In the genomic region with DNA sequence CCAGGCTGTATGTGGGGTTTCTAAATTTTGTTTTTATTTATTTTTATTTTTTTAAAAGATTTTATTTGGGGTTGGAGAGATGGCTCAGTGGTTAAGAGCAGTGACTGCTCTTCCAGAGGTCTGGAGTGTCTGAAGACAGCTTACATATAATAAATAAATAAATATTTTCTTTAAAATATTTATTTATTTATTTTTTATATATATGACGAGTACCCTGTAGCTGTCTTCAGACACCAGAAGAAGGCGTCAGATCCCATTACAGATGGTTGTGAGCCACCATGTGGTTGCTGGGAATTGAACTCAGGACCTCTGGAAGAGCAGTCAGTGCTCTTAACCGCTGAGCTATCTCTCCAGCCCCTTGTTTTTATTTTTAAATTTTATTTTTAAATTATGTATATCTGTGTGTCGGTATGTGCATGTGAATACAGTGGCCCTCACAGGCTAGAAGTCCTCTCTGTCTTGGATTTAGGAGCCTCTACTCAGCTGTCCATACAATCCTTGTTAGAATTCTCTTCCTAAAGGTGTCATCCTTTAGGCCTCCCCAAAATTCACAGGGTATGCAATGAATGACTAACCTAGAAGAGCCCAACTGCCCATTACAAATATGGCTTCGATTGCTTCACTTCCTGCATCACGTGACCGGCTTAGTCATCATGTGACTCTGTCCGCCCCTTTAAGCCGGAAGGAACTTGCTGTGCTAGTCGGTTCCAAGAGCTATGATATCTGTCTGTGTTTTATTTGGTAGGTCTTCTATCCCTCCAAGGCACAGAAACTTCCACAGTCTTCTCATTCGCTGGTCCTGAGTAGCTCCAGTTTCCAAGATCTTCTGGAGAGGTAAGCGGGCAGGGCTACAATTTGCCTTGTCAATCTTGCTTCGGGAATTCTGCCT, we compare ENCODE assay signal across 8 mouse cellular contexts. TPM values are rescaled to one million over a fixed set of nuclear protein-coding genes. Genes with fewer than 3 reads are reported as not detected.
DNase-seq lines count a peak whose midpoint lies in the region; ATAC-seq and TF ChIP-seq lines count a peak whose summit lies in the region.

Gba (plus strand) TSS at position 676 of the 889 bp plus-strand sequence.

- ATAC-seq in embryonic facial prominence, embryonic 14.5 days (ENCODE audit: low read depth) = peak; percentile 91
- ATAC-seq in limb, embryonic 14.5 days (ENCODE audit: low FRiP score, low read depth) = peak; percentile 92
- ATAC-seq in midbrain, postnatal 0 days (ENCODE audit: low FRiP score) = peak; percentile 83

- H3K4me2 ChIP-seq in embryonic facial prominence, embryonic 14.5 days (ENCODE audit: low read depth, low read length) = peak within 1 kb of the TSS; percentile 71
- peak within 1 kb of the TSS; percentile 52 for H3K4me2 ChIP-seq in limb, embryonic 14.5 days (replicated peaks; ENCODE audit: low read depth, low read length, severe bottlenecking)
- H3K4me2 ChIP-seq in midbrain, postnatal 0 days (ENCODE audit: low read depth, low read length, poor library complexity, severe bottlenecking) = peak within 1 kb of the TSS; percentile 74

- H3K9me3 ChIP-seq in embryonic facial prominence, embryonic 14.5 days (ENCODE audit: control insufficient read depth, low read length) = no peaks in the 10 kb centered on the region
- H3K9me3 ChIP-seq in limb, embryonic 14.5 days (ENCODE audit: control insufficient read depth, low read length) = no peaks in the 10 kb centered on the region
- no peaks in the 10 kb centered on the region for H3K9me3 ChIP-seq in midbrain, postnatal 0 days (ENCODE audit: low read length)

- peaks cover 5% of the 10 kb centered on the region for H3K4me1 ChIP-seq in embryonic facial prominence, embryonic 14.5 days (ENCODE audit: control insufficient read depth, insufficient read depth, low read length)
- H3K4me1 ChIP-seq in limb, embryonic 14.5 days (ENCODE audit: control insufficient read depth, insufficient read depth, low read length) = peaks cover 4% of the 10 kb centered on the region
- H3K4me1 ChIP-seq in midbrain, postnatal 0 days (ENCODE audit: insufficient read depth, low read length) = peaks cover 4% of the 10 kb centered on the region; the same call in 1 of the 2 replicates

- H3K27me3 ChIP-seq in embryonic facial prominence, embryonic 14.5 days (replicated peaks; ENCODE audit: control insufficient read depth, insufficient read depth, low read length) = no peaks in the 10 kb centered on the region
- H3K27me3 ChIP-seq in limb, embryonic 14.5 days (ENCODE audit: control insufficient read depth, insufficient read depth, low read length) = no peaks in the 10 kb centered on the region
- H3K27me3 ChIP-seq in midbrain, postnatal 0 days (ENCODE audit: insufficient read depth, low read length) = no peaks in the 10 kb centered on the region

- H3K36me3 ChIP-seq in embryonic facial prominence, embryonic 14.5 days (ENCODE audit: control insufficient read depth, insufficient read depth, low read length) = peaks cover 24% of the 10 kb centered on the region
- peaks cover 24% of the 10 kb centered on the region for H3K36me3 ChIP-seq in limb, embryonic 14.5 days (ENCODE audit: control insufficient read depth, insufficient read depth, low read length)
- H3K36me3 ChIP-seq in midbrain, postnatal 0 days (ENCODE audit: insufficient read depth, low read length) = peaks cover 20% of the 10 kb centered on the region

- H3K4me3 ChIP-seq in embryonic facial prominence, embryonic 14.5 days (ENCODE audit: low read depth, low read length) = peak within 1 kb of the TSS; percentile 57
- peak within 1 kb of the TSS; percentile 46 for H3K4me3 ChIP-seq in limb, embryonic 14.5 days (replicated peaks; ENCODE audit: low read length)
- H3K4me3 ChIP-seq in midbrain, postnatal 0 days (ENCODE audit: low read depth, low read length) = peak within 1 kb of the TSS; percentile 50

- no peak within 1 kb of the TSS for H3K27ac ChIP-seq in embryonic facial prominence, embryonic 14.5 days (replicated peaks; ENCODE audit: low read depth, low read length)
- H3K27ac ChIP-seq in limb, embryonic 14.5 days (replicated peaks; ENCODE audit: low read depth, low read length) = no peak within 1 kb of the TSS
- H3K27ac ChIP-seq in midbrain, postnatal 0 days (ENCODE audit: low read depth, low read length) = peak within 1 kb of the TSS; percentile 72

- DNase-seq in 416B (ENCODE audit: low read depth) = peak; percentile 96
- DNase-seq in adrenal gland, postnatal 4 days (ENCODE audit: low spot score in 2 of 2) = peak; percentile 52 to 64
- DNase-seq in embryonic facial prominence, embryonic 14.5 days (ENCODE audit: low spot score) = peak; percentile 96
- peak; percentile 87 for DNase-seq in heart, adult 8-10 months (ENCODE audit: low spot score)
- peak; percentile 88 for DNase-seq in kidney, adult 9 months
- peak; percentile 97 for DNase-seq in limb, embryonic 14.5 days (ENCODE audit: low spot score)
- DNase-seq in midbrain, postnatal 0 days (ENCODE audit: low spot score) = peak; percentile 96
- DNase-seq in spleen, postnatal 14 days (ENCODE audit: low spot score in 2 of 2) = peak; percentile 65 to 78

- no peak for TF ChIP-seq CTCF in midbrain, postnatal 0 days (IDR thresholded peaks at IDR 0.05)

- peak within 1 kb of the TSS; percentile 66 for H3K9ac ChIP-seq in embryonic facial prominence, embryonic 14.5 days (ENCODE audit: low read depth, low read length)
- H3K9ac ChIP-seq in limb, embryonic 14.5 days (ENCODE audit: low read depth, low read length, severe bottlenecking) = peak within 1 kb of the TSS; percentile 43
- H3K9ac ChIP-seq in midbrain, postnatal 0 days (replicated peaks; ENCODE audit: low read length, poor library complexity, severe bottlenecking) = peak within 1 kb of the TSS; percentile 72

- no peak for TF ChIP-seq POLR2A in limb, embryonic 14.5 days (IDR thresholded peaks at IDR 0.05; ENCODE audit: borderline replicate concordance, extremely low read depth, insufficient read depth, insufficient read length)

- WGBS in embryonic facial prominence, embryonic 14.5 days = 25% methylated on average over 13 of the region's 13 CpGs
- WGBS in limb, embryonic 14.5 days = 27% methylated on average over 13 of the region's 13 CpGs
- 23% methylated on average over 13 of the region's 13 CpGs for WGBS in midbrain, postnatal 0 days

RNA-seq across cellular contexts. Expression of gene Gba, which starts in this region (rescaled TPM):
- total RNA-seq in adrenal gland, postnatal 4 days (2021) = 10 to 100 TPM; 60.8 to 61.2 TPM
- polyA plus RNA-seq in embryonic facial prominence, embryonic 14.5 days (2014; fragmentation: Nextera tagmentation; extraction: Ambion mirVana) = 47.8 and 54.5 TPM in 2 replicates
- total RNA-seq in heart, adult 8-10 months (2022) = 10 to 100 TPM; 17.0 to 19.8 (median 17.9) TPM
- polyA plus RNA-seq in limb, embryonic 14.5 days (2012; rRNA removed) = 51.2 and 68.0 TPM in 2 replicates
- polyA plus RNA-seq in limb, embryonic 14.5 days (2014; fragmentation: Nextera tagmentation; extraction: Ambion mirVana) = 48.1 and 53.3 TPM in 2 replicates
- total RNA-seq in midbrain, postnatal 0 days (2014; rRNA removed) = 56.8 and 64.6 TPM in 2 replicates
- polyA plus RNA-seq in midbrain, postnatal 0 days (2015; fragmentation: Nextera tagmentation; extraction: Ambion mirVana) = 46.1 and 48.3 TPM in 2 replicates
